Mouse (Mus musculus) ES-Bruce4 (cell line): ENCODE measurements around the gene Zfp978. TPM values are rescaled to one million over a fixed set of nuclear protein-coding genes. Genes with fewer than 3 reads are reported as not detected.
A peak's percentile ranks its signal among the peaks of the same experiment; 100 is the strongest.
"Not testable (repeated sequence)": the region's sequence is repeated elsewhere in the genome, so short reads cannot be mapped to it uniquely, and the experiment has no call there.

ENCODE experiments used
- H3K27ac ChIP-seq: 2 replicates; pipeline ENCODE4 v1.5.1; 2012; ENCODE audit warnings: low read length, inconsistent platforms; ENCODE audit not compliant: insufficient read depth
- H3K27me3 ChIP-seq: 2 replicates; pipeline ENCODE4 v1.6.1; 2012; ENCODE audit warnings: mild to moderate bottlenecking, low read length, inconsistent platforms; ENCODE audit not compliant: control insufficient read depth, poor library complexity, insufficient read depth, severe bottlenecking
- H3K36me3 ChIP-seq: 2 replicates; pipeline ENCODE4 v1.6.1; 2012; ENCODE audit warnings: inconsistent platforms, mild to moderate bottlenecking, low read length, moderate library complexity; ENCODE audit not compliant: control insufficient read depth, poor library complexity, insufficient read depth, severe bottlenecking
- H3K4me1 ChIP-seq: one replicate; pipeline ENCODE4 v1.8.1; 2011; ENCODE audit warnings: low read length; ENCODE audit not compliant: control insufficient read depth, insufficient read depth
- H3K4me3 ChIP-seq: 2 replicates; pipeline ENCODE4 v1.5.1; 2011; ENCODE audit warnings: low read depth, mild to moderate bottlenecking, low read length
- H3K9ac ChIP-seq: 2 replicates; pipeline ENCODE4 v1.6.1; 2012; ENCODE audit warnings: low read depth, mild to moderate bottlenecking, inconsistent platforms; ENCODE audit not compliant: poor library complexity, severe bottlenecking
- H3K9me3 ChIP-seq: replicated peaks from 2 replicates; pipeline ENCODE4 v1.6.1; 2012; ENCODE audit warnings: mild to moderate bottlenecking, low read length, inconsistent platforms; ENCODE audit not compliant: control insufficient read depth, poor library complexity, insufficient read depth, severe bottlenecking
- CTCF ChIP-seq: IDR thresholded peaks from one replicate; pipeline ENCODE4 v1.8.1; 2011; ENCODE audit warnings: low read depth, low read length
- EP300 ChIP-seq: IDR thresholded peaks from 2 replicates; pipeline ENCODE4 v1.6.1; 2011; ENCODE audit warnings: low read depth, low read length; ENCODE audit not compliant: insufficient read depth
- POLR2A ChIP-seq: IDR thresholded peaks from one replicate; pipeline ENCODE4 v1.8.1; 2011; ENCODE audit warnings: low read length; ENCODE audit not compliant: insufficient read depth
- polyA plus RNA-seq: library from polyadenylated mRNA; stranded (reverse); fragments of >200 nt; gene quantifications from 2 replicates; pipeline ENCODE4 v1.2.4, GENCODE M21; 2011; ENCODE audit warnings: low read depth; ENCODE audit not compliant: missing spikeins, insufficient read depth, insufficient read length

The Zfp978 gene
- polyA plus RNA-seq, 1 experiment = 46.3 TPM

DNA sequence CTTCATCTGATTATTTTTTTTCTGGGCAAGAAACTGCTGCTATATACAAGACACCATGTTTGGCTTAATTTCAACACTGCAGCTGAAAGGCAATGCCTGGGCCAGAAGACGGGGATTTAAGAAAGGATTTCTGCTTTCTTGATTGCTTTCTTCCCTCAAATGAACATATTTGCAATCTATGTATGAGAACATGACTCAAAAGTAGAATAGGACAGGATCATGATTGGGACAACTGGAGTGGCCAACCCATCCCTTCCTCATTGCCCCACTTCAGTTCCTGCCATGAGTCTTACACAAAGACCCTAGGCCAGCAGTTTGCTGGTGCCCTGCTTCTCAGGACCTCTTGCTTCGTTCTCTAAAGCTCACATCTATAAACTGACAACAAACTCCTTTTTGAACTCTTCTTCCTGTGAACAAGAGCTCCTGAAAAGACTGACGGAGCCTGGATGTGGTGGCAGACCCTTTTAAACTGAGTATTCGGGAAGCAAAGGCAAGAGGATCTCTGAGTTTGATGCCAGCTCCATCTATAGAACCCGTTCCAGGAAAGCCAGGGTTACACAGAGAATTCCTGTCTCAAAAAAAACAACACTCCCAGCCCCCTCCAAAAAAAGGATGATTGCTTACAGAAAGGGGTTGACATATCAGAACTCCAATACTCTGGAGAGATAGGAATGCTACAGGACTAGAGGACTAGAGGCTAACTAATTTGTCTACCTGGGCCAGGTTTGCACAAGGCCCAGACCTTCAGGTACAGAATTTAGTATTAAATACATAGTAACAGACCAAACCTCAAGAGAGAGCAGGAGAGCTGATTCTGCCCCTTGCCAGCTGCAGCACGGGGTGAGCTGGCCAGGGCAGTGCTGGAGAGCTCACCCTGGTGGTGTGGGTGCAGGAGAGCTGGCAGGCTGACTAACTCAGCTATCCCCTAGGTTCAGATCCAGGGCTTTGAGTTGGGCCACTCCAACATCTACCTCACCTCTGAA is 43.1 kb downstream of the Zfp978 start:
- H3K9me3 ChIP-seq, H3K27me3 ChIP-seq, H3K4me3 ChIP-seq, H3K9ac ChIP-seq, H3K36me3 ChIP-seq, H3K4me1 ChIP-seq, H3K27ac ChIP-seq: not testable (repeated sequence)

DNA sequence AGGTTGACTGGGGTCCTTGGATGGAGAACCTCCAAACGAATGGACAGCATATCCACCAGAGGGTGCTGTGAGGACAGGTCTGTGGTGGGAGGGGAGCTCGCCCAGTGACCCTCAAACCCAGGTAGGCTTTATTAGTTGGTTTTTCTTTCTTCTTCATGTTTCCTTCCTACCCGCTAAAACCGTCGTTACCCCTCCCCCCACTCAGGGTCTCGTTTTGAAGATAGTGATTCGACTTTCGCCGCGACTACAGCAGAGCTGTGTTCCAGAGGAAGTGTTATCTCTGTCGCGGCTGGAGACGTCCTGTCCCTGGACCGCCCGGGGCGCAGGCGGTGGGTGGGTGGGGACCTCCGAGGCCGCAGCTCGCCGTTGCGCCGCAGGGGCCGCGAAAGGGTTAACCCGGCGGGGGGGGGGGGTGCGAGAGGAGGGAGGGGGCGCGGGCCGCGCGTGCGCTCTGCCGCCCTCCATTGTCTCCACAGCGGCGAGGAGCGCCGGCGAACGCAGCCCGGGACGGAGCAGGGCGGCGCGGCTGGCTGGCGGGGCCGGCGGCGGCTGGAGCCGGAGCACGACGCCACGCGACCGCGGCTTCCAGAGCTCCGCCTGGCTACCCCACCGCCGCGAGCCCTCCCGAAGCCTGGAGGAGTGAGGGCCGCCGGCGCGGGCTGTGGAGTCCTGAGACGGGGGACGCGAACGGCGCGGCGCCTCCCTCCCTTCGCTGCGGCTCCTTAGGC is 45.8 kb downstream of the Zfp978 start:
- TF ChIP-seq EP300 = no peak
- TF ChIP-seq POLR2A = no peak
- TF ChIP-seq CTCF = peak; percentile 40
- Histone ChIP-seq H3K27me3 (no peaks in the 10 kb centered on the region), H3K9ac (peak overlapping the region; percentile 96), H3K9me3 (peaks cover 27% of the 10 kb centered on the region), H3K4me3 (peak overlapping the region; percentile 84), H3K4me1 (no peaks in the 10 kb centered on the region), H3K36me3 (peaks cover 4% of the 10 kb centered on the region; the same call in 1 of the 2 replicates), H3K27ac (peak overlapping the region; percentile 13; the same call in 1 of the 2 replicates)

DNA sequence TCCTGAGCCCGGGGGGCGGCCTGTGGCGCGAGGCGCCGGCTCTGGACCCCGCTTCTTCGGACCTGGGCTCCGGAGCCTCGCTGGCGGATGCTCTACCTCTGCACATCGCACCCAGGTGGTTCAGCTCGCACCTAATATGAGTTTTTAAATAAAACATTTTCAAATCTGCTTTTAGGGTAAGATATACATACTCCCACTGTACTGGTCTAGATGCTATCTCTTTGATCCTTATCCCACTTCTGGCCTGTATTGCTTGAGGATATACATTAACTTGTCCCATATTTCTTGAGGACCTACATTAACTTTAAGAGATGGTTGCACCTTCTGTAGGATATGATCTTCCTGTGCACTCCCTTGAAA is 46.3 kb downstream of the Zfp978 start:
- TF ChIP-seq POLR2A (no peak), CTCF (no peak), EP300 (no peak)
- Histone ChIP-seq H3K4me1 (no peaks in the 10 kb centered on the region), H3K27ac (no peak overlapping the region), H3K9me3 (peaks cover 27% of the 10 kb centered on the region), H3K9ac (peak overlapping the region; percentile 96), H3K4me3 (peak overlapping the region; percentile 77), H3K36me3 (peaks cover 4% of the 10 kb centered on the region; the same call in 1 of the 2 replicates), H3K27me3 (no peaks in the 10 kb centered on the region)

DNA sequence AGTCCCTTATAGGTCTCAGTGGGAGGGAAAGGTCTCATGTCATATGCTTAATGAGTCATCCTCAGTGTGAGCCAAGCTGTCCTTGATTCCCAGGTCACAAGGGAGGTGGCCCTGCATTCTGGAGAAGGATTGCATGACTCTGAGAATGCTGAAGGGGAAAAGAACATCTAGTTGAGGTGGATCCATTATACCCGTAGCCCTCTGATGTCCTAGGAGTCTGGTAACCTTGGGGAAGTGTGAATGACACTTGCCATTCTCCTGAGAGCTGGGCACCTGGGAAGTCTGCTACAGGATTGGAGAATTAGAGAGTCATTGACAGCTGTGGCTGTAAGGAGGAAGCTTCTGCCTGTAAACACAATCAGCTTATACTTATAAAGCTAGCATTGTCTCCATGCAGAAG is 55.3 kb downstream of the Zfp978 start:
- H3K27ac ChIP-seq = peak overlapping the region; percentile 98; the same call in 1 of the 2 replicates
- not testable (repeated sequence) for H3K4me3 ChIP-seq, H3K4me1 ChIP-seq, H3K9ac ChIP-seq, H3K27me3 ChIP-seq
- peaks cover 11% of the 10 kb centered on the region for H3K36me3 ChIP-seq
- peaks cover 52% of the 10 kb centered on the region for H3K9me3 ChIP-seq

DNA sequence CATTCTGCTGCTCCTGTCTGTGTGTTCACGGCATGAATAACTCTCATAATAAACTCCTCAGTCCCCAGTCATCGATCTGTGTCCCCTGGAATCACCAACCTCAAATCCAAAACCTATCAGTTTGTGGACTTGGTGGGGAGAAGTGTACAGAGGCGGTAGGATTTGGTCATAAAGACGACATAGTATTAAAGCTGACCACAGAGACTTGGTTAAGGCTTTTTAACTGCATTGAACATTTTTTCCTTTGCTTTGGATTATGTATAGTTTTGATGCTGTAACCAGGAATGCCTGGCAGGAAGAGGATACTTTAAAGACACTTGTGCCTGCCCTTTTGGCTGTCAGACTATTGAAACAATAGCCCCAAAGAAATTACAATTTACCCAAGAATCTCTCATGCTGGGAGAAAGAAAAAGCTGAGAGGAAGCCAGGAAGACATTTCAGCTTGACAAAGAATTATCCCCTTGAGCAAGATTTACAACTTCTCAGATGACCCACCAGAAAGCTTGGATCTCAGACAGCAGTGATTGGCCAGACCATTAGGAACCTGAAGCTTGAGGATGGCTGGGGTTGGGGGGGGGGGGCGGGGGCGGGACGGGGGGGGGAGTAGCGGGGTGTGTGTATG is 56.2 kb downstream of the Zfp978 start:
- Histone ChIP-seq H3K36me3 (peaks cover 11% of the 10 kb centered on the region), H3K4me1 (no peaks in the 10 kb centered on the region), H3K27me3 (no peaks in the 10 kb centered on the region), H3K4me3 (no peak overlapping the region), H3K27ac (peak overlapping the region; percentile 98), H3K9me3 (peaks cover 51% of the 10 kb centered on the region), H3K9ac (no peak overlapping the region)
- TF ChIP-seq POLR2A = no peak
- no peak for TF ChIP-seq CTCF
- no peak for TF ChIP-seq EP300

DNA sequence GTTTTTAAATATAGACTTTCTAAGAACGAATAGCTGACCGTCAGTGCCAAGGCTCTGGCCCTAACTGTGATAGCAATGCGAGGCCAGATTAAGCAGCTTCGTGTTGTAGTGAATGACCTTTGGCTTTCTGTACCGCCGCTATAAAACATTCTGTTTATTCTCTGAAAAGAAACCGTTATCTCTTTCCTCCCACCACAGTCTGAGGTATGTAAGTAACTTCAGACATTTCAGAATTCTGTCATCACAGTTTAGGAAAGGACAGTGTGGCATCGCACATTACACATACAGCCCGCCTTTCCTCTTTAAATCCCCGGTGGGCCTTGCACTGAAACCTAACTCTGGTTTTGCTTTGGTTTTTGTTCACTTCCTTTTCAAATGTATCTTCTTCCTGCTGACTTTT is 56.8 kb downstream of the Zfp978 start:
- H3K4me3 ChIP-seq = no peak overlapping the region
- no peaks in the 10 kb centered on the region for H3K27me3 ChIP-seq
- H3K9ac ChIP-seq = no peak overlapping the region
- H3K9me3 ChIP-seq = peaks cover 51% of the 10 kb centered on the region
- no peak for TF ChIP-seq POLR2A
- no peak for TF ChIP-seq CTCF
- TF ChIP-seq EP300 = no peak
- H3K36me3 ChIP-seq = peaks cover 11% of the 10 kb centered on the region
- H3K27ac ChIP-seq = peak overlapping the region; percentile 93
- no peaks in the 10 kb centered on the region for H3K4me1 ChIP-seq

DNA sequence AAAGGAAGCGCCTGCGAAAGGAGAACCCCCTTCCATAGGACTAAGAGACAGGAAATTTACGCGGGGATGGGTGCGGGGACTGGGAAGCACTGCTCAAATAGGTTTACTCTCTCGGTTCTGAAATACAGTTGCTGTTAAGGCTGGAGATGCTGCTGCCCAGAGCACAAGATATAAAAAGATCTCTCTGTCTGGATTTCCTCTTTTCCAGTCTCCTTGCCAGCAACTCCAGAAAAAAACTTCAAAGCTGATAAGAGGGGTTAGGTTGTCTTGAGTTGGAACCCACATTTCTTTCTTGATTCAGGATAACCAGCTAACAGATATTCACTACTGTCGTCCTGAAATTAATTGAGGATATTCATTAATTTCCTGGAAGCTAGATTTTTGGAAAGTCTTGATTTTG is 57.2 kb downstream of the Zfp978 start:
- Histone ChIP-seq H3K9me3 (peaks cover 51% of the 10 kb centered on the region), H3K27ac (peak overlapping the region; percentile 93), H3K36me3 (peaks cover 11% of the 10 kb centered on the region)
- not testable (repeated sequence) for H3K4me1 ChIP-seq, H3K27me3 ChIP-seq, H3K4me3 ChIP-seq, H3K9ac ChIP-seq

DNA sequence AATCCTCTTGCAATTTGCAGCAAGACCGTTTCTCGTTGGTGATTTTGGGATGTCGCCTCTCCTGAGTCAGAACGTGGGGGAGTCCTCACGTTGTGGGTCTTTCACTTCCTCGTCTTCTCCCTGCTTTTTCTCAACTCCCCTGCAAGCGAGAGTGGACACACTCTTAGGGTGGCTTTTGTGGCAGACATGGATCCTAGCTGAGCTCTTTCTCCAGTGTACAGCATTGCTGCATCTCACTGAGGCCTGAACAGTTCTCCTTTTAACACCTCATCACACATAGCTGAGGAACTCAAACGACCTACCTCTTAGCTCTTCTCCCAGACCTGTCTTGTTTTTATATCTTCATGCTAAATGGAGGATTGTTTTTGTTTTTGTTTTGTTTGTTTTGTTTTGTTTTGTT is 58.1 kb downstream of the Zfp978 start:
- H3K9me3 ChIP-seq = peaks cover 48% of the 10 kb centered on the region
- 0 out of 2 replicates have a peak overlapping the region, but pooled peaks have one; percentile 5 for H3K27ac ChIP-seq
- peaks cover 11% of the 10 kb centered on the region for H3K36me3 ChIP-seq
- not testable (repeated sequence) for H3K4me1 ChIP-seq, H3K27me3 ChIP-seq, H3K4me3 ChIP-seq, H3K9ac ChIP-seq
